23 mouse cellular contexts compared by ENCODE assay signal in the genomic region with DNA sequence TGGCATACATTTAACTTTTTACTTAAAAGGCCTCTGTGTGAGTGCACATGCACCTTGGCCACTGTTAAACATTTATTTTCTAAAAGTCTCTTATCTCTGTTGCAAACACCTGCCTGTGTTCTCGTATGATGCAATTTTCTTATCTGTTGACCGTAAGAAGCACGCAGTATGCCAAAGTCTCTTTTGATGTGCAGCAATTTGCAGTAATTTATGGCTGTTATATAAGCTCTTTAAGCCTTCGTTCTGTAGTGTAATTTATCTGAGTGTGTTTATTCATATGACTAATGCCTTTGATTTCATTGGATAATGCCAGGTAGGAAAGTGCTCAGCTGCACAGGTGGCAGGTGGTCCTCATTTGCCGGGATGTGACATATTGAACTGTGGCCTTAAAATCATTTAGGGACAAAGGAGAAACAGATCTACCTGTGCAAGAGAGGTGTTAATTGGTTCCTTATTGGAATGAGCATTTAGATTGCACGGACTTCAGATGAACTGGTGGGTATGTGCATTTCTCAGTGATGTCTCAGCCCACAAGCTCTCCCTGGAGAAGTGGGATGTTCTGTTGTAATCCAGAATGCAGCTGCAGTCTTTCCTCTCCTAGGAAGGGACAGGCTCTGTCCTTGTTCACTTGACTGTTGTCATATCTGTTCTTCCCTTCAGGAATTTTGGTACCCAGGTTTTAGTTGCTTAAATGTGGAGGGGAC. TPM values are rescaled to one million over a fixed set of nuclear protein-coding genes. Genes with fewer than 3 reads are reported as not detected.
A peak's percentile ranks its signal among the peaks of the same experiment; 100 is the strongest.
DNase-seq lines count a peak whose midpoint lies in the region; ATAC-seq and TF ChIP-seq lines count a peak whose summit lies in the region.
"Had no signal": no experiment of that assay in that cellular context is flagged by ENCODE, and none has a peak within 500 bp of the region (broad histone marks: within the 10 kb centered on the region; RNA-seq: fewer than 3 reads in every experiment).

No protein-coding gene starts in this region.

- DNase-seq in cerebellum, adult 2 months = no peak
- DNase-seq in cerebellum, adult 18-20 months = no peak
- no peak for DNase-seq in liver, postnatal 0 days
- DNase-seq in stomach, postnatal 0 days (ENCODE audit: low spot score) = no peak
- no peak for DNase-seq in adrenal gland, postnatal 25 days
- DNase-seq: adrenal gland, postnatal 10 days; B cell, adult 2 months; cerebellum, adult 11-12 months; cerebellum, postnatal 10 days; embryo, embryonic 11 days; gastrocnemius, postnatal 36 days; heart, adult 2 months had no signal

- no peaks in the 10 kb centered on the region for H3K4me1 ChIP-seq in cerebellum, adult 2 months (ENCODE audit: control insufficient read depth, insufficient read depth, low read length)
- peaks cover 5% of the 10 kb centered on the region for H3K4me1 ChIP-seq in liver, postnatal 0 days (ENCODE audit: insufficient read depth)
- no peaks in the 10 kb centered on the region for H3K4me1 ChIP-seq in liver, embryonic 12.5 days
- H3K4me1 ChIP-seq in small intestine, adult 2 months (ENCODE audit: control insufficient read depth, insufficient read depth, insufficient read length, low read length) = peaks cover 26% of the 10 kb centered on the region
- no peaks in the 10 kb centered on the region for H3K4me1 ChIP-seq in stomach, postnatal 0 days (replicated peaks; ENCODE audit: control insufficient read depth, insufficient read depth)
- no peaks in the 10 kb centered on the region for H3K4me1 ChIP-seq in hindbrain, embryonic 16.5 days (ENCODE audit: control insufficient read depth, insufficient read depth, low read depth, low read length)
- H3K4me1 ChIP-seq: embryonic facial prominence, embryonic 12.5 days; forebrain, embryonic 15.5 days; heart, embryonic 15.5 days; hindbrain, embryonic 10.5 days had no signal

- no peak overlapping the region for H3K4me3 ChIP-seq in cerebellum, adult 2 months (replicated peaks; ENCODE audit: insufficient read depth, low read depth, low read length)
- H3K4me3 ChIP-seq in liver, postnatal 0 days (ENCODE audit: low read depth, low read length) = no peak overlapping the region
- no peak overlapping the region for H3K4me3 ChIP-seq in liver, embryonic 12.5 days
- no peak overlapping the region for H3K4me3 ChIP-seq in small intestine, adult 2 months (ENCODE audit: low read depth, low read length)
- H3K4me3 ChIP-seq in stomach, postnatal 0 days (ENCODE audit: low read depth, low read length) = no peak overlapping the region
- H3K4me3 ChIP-seq in hindbrain, embryonic 16.5 days (ENCODE audit: low read length) = no peak overlapping the region
- H3K4me3 ChIP-seq: embryonic facial prominence, embryonic 12.5 days; forebrain, embryonic 15.5 days; heart, adult 2 months; heart, embryonic 15.5 days; hindbrain, embryonic 10.5 days had no signal

- H3K9me3 ChIP-seq in liver, postnatal 0 days (ENCODE audit: low read length) = no peaks in the 10 kb centered on the region
- H3K9me3 ChIP-seq in liver, embryonic 12.5 days (replicated peaks) = no peaks in the 10 kb centered on the region
- H3K9me3 ChIP-seq in stomach, postnatal 0 days (ENCODE audit: control insufficient read depth, low read length) = no peaks in the 10 kb centered on the region
- H3K9me3 ChIP-seq in hindbrain, embryonic 16.5 days (ENCODE audit: control insufficient read depth, low read length) = no peaks in the 10 kb centered on the region
- H3K9me3 ChIP-seq: embryonic facial prominence, embryonic 12.5 days; forebrain, embryonic 15.5 days; G1E; heart, embryonic 15.5 days; hindbrain, embryonic 10.5 days had no signal

- no peak for TF ChIP-seq POLR2A in cerebellum, adult 2 months (IDR thresholded peaks at IDR 0.05; ENCODE audit: borderline replicate concordance, insufficient read depth, low read length)
- no peak for TF ChIP-seq POLR2A in small intestine, adult 2 months (IDR thresholded peaks at IDR 0.05; ENCODE audit: low read depth, low read length)

- peak overlapping the region; percentile 39; the same call in 1 of the 2 replicates for H3K27ac ChIP-seq in cerebellum, adult 2 months (ENCODE audit: insufficient read depth, low read length)
- peak overlapping the region; percentile 57 for H3K27ac ChIP-seq in liver, postnatal 0 days (ENCODE audit: low read depth)
- H3K27ac ChIP-seq in liver, embryonic 12.5 days = no peak overlapping the region
- H3K27ac ChIP-seq in small intestine, adult 2 months (ENCODE audit: insufficient read depth, low read depth, low read length) = peak overlapping the region; percentile 82
- H3K27ac ChIP-seq in stomach, postnatal 0 days (replicated peaks) = peak overlapping the region; percentile 53; the same call in 1 of the 2 replicates
- no peak overlapping the region for H3K27ac ChIP-seq in hindbrain, embryonic 16.5 days (ENCODE audit: low read depth, low read length)
- H3K27ac ChIP-seq: embryonic facial prominence, embryonic 12.5 days; forebrain, embryonic 15.5 days; heart, adult 2 months; heart, embryonic 15.5 days; hindbrain, embryonic 10.5 days; hindbrain, embryonic 14.5 days had no signal

- ATAC-seq in liver, postnatal 0 days = 0 out of 2 replicates have a peak, but pooled peaks have one; percentile 2
- ATAC-seq in liver, embryonic 12.5 days = no peak
- peak; percentile 68 for ATAC-seq in stomach, postnatal 0 days (ENCODE audit: low FRiP score, low TSS enrichment)
- ATAC-seq in hindbrain, embryonic 16.5 days = no peak
- ATAC-seq: CD4-positive, CD25-positive, alpha-beta regulatory T cell, adult 4 months had no signal

- no peak for TF ChIP-seq EP300 in liver, postnatal 0 days (IDR thresholded peaks at IDR 0.05; ENCODE audit: low read depth)
- TF ChIP-seq EP300 in stomach, postnatal 0 days (optimal IDR thresholded peaks at IDR 0.05) = peak; percentile 70

- no peak overlapping the region for H3K9ac ChIP-seq in liver, postnatal 0 days (replicated peaks)
- no peak overlapping the region for H3K9ac ChIP-seq in liver, embryonic 12.5 days
- H3K9ac ChIP-seq in stomach, postnatal 0 days (ENCODE audit: low read length) = no peak overlapping the region
- no peak overlapping the region for H3K9ac ChIP-seq in hindbrain, embryonic 16.5 days (ENCODE audit: low read depth, low read length)
- H3K9ac ChIP-seq: embryonic facial prominence, embryonic 12.5 days; forebrain, embryonic 15.5 days; heart, embryonic 15.5 days; hindbrain, embryonic 14.5 days had no signal

- no peak for TF ChIP-seq CTCF in cerebellum, adult 2 months (IDR thresholded peaks at IDR 0.05; ENCODE audit: borderline replicate concordance, insufficient read depth, low read depth, low read length)
- no peak for TF ChIP-seq CTCF in liver, postnatal 0 days (IDR thresholded peaks at IDR 0.05; ENCODE audit: low read depth)
- no peak for TF ChIP-seq CTCF in small intestine, adult 2 months (IDR thresholded peaks at IDR 0.05; ENCODE audit: extremely low read depth, insufficient read length, insufficient replicate concordance, low read depth, low read length)
- no peak for TF ChIP-seq CTCF in stomach, postnatal 0 days (IDR thresholded peaks at IDR 0.05; ENCODE audit: low read depth)

- H3K4me2 ChIP-seq in liver, postnatal 0 days (ENCODE audit: low read depth, low read length) = peak overlapping the region; percentile 52
- H3K4me2 ChIP-seq in liver, embryonic 12.5 days = no peak overlapping the region
- H3K4me2 ChIP-seq in stomach, postnatal 0 days (replicated peaks; ENCODE audit: low read depth) = no peak overlapping the region
- no peak overlapping the region for H3K4me2 ChIP-seq in hindbrain, embryonic 16.5 days (ENCODE audit: low read length)
- H3K4me2 ChIP-seq: embryonic facial prominence, embryonic 12.5 days; forebrain, embryonic 15.5 days; heart, embryonic 11.5 days; heart, embryonic 15.5 days; hindbrain, embryonic 14.5 days had no signal

- H3K27me3 ChIP-seq in cerebellum, adult 2 months (ENCODE audit: control insufficient read depth, insufficient read depth, low read length) = no peaks in the 10 kb centered on the region
- no peaks in the 10 kb centered on the region for H3K27me3 ChIP-seq in liver, postnatal 0 days (ENCODE audit: insufficient read depth, low read length)
- H3K27me3 ChIP-seq in liver, embryonic 12.5 days (replicated peaks) = no peaks in the 10 kb centered on the region
- H3K27me3 ChIP-seq in small intestine, adult 2 months (ENCODE audit: control insufficient read depth, insufficient read depth, low read length) = no peaks in the 10 kb centered on the region
- H3K27me3 ChIP-seq in stomach, postnatal 0 days (ENCODE audit: control insufficient read depth, insufficient read depth, low read length) = no peaks in the 10 kb centered on the region
- H3K27me3 ChIP-seq in hindbrain, embryonic 16.5 days (replicated peaks; ENCODE audit: control insufficient read depth, insufficient read depth, low read length) = no peaks in the 10 kb centered on the region
- H3K27me3 ChIP-seq: embryonic facial prominence, embryonic 12.5 days; forebrain, embryonic 15.5 days; heart, embryonic 15.5 days had no signal

- 90% methylated on average over 6 of the region's 6 CpGs for WGBS in cerebellum, adult 2 months
- 56% methylated on average over 6 of the region's 6 CpGs for WGBS in liver, postnatal 0 days (ENCODE audit: insufficient replicate concordance)
- WGBS in liver, embryonic 12.5 days (ENCODE audit: insufficient replicate concordance) = 59% methylated on average over 6 of the region's 6 CpGs
- WGBS in small intestine, adult 2 months = 25% methylated on average over 6 of the region's 6 CpGs
- WGBS in stomach, postnatal 0 days = 38% methylated on average over 6 of the region's 6 CpGs
- WGBS in hindbrain, embryonic 16.5 days = 81% methylated on average over 6 of the region's 6 CpGs

- 0 out of 2 replicates have a peak, but pooled peaks cover 4% of the 10 kb centered on the region for H3K36me3 ChIP-seq in liver, postnatal 0 days (replicated peaks; ENCODE audit: insufficient read depth, low read length)
- H3K36me3 ChIP-seq in liver, embryonic 12.5 days = no peaks in the 10 kb centered on the region
- H3K36me3 ChIP-seq in small intestine, adult 2 months (ENCODE audit: control insufficient read depth, insufficient read depth, low read length) = peaks cover 9% of the 10 kb centered on the region
- H3K36me3 ChIP-seq in stomach, postnatal 0 days (ENCODE audit: control insufficient read depth, insufficient read depth, low read length) = no peaks in the 10 kb centered on the region
- H3K36me3 ChIP-seq in hindbrain, embryonic 16.5 days (ENCODE audit: control insufficient read depth, insufficient read depth, low read length) = no peaks in the 10 kb centered on the region
- H3K36me3 ChIP-seq: embryonic facial prominence, embryonic 12.5 days; forebrain, embryonic 15.5 days; G1E; heart, embryonic 15.5 days had no signal

RNA-seq across cellular contexts. Expression of gene Arhgef26, which starts 10.5 kb away (rescaled TPM):
- polyA plus RNA-seq in cerebellum, adult 2 months (2012; rRNA removed) = 26.1 and 26.9 TPM in 2 replicates
- 1.5 and 2.7 TPM in 2 replicates for polyA plus RNA-seq in liver, postnatal 0 days (2015; fragmentation: Nextera tagmentation; extraction: Ambion mirVana)
- polyA plus RNA-seq in liver, embryonic 12.5 days (2016; fragmentation: Nextera tagmentation; extraction: Ambion mirVana) = 0.77 and 0.79 TPM in 2 replicates
- 9.3 and 14.2 TPM in 2 replicates for polyA plus RNA-seq in small intestine, adult 2 months (2012; rRNA removed)
- polyA plus RNA-seq in stomach, postnatal 0 days (2015; fragmentation: Nextera tagmentation; extraction: Ambion mirVana) = 5.2 and 5.9 TPM in 2 replicates
- polyA plus RNA-seq in hindbrain, embryonic 16.5 days (2015; fragmentation: Nextera tagmentation; extraction: Ambion mirVana) = 14.9 and 16.2 TPM in 2 replicates
- total RNA-seq in adrenal gland, postnatal 25 days (2021) = 3.7 and 5.9 TPM in 2 replicates
- polyA plus RNA-seq: G1E had no signal

Comparison
In these comparisons a context has a peak if more than half of its experiments do, and no peak if none do; other contexts are left out.
1. H3K27ac ChIP-seq: peak in cerebellum, adult 2 months (single experiment), liver, postnatal 0 days (single experiment), small intestine, adult 2 months (single experiment) and stomach, postnatal 0 days (single experiment); none in liver, embryonic 12.5 days (single experiment) and hindbrain, embryonic 16.5 days (single experiment).
2. ATAC-seq: peak in liver, postnatal 0 days (single experiment) and stomach, postnatal 0 days (single experiment); none in liver, embryonic 12.5 days (single experiment) and hindbrain, embryonic 16.5 days (single experiment).